Mouse (Mus musculus): ENCODE data around the gene Leng9. TPM values are rescaled to one million over a fixed set of nuclear protein-coding genes. Genes with fewer than 3 reads are reported as not detected.

Gene Leng9
- total and polyA plus RNA-seq, 2 experiments from 2014 or later, result 3.1 to 3.8 TPM

DNA sequence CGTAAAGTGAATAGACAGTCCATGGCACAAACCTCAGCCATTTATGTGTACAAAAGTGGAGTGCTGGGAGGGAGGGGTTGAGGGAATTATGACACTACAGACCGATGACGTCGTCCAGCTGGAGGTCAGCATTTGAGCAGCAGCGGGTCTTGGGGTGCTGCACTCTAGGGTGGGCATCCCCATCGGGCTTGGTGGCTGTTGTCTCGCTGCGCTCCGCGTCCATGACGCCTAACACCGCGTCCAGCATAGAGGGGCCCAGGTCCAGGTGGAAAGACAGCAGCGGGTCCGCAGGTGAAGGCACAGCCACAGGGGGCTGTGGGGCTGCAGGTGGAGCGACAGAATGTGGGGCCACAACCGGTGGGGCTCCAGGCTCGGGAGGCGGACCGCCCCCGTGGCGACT is 1.1 kb upstream of the Leng9 start:
- ATAC-seq (ENCODE audit: insufficient read depth, low read depth), result no peak
- DNase-seq (ENCODE audit: low spot score), result no peak
- Histone ChIP-seq H3K27ac (ENCODE audit: low read depth) (no peak overlapping the region), H3K4me3 (ENCODE audit: low read depth, low read length) (peak overlapping the region; percentile 64), H3K4me2 (ENCODE audit: low read depth, low read length) (peak overlapping the region; percentile 86), H3K9ac (replicated peaks; ENCODE audit: low read depth, low read length) (no peak overlapping the region), H3K4me1 (ENCODE audit: control insufficient read depth, insufficient read depth) (peaks cover 21% of the 10 kb centered on the region), H3K27me3 (ENCODE audit: control insufficient read depth, insufficient read depth, low read length) (0 out of 2 replicates have a peak, but pooled peaks cover 7% of the 10 kb centered on the region), H3K9me3 (replicated peaks; ENCODE audit: control insufficient read depth, low read length) (no peaks in the 10 kb centered on the region), H3K36me3 (replicated peaks; ENCODE audit: control insufficient read depth, insufficient read depth, low read length) (peaks cover 13% of the 10 kb centered on the region)
- 28% methylated on average over 15 of the region's 22 CpGs for WGBS
- TF ChIP-seq CTCF (IDR thresholded peaks at IDR 0.05; ENCODE audit: low read depth), result no peak
- no peak for TF ChIP-seq EP300 (IDR thresholded peaks at IDR 0.05; ENCODE audit: low read depth)

DNA sequence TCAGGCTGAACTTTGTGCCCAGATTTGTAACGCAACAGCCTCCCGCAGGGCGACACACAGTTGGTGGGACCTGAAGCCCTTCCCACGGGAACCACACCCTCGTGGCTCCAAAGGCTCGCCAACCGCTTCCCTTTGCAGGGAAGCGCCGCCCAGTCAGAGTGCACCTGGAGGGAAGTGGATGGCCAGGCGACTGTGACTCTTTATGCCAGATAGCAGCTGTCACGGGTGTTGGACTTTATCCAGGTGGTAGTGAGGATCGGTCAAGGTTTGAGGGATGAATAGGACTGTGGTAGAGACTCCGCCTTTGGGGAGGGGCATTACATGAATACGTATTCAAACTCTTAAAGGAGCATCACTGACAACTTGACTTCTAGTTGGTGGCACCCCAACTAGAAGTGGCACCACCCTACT is 642 bp upstream of the Leng9 start:
- Histone ChIP-seq H3K27me3 (ENCODE audit: control insufficient read depth, insufficient read depth, low read length) (0 out of 2 replicates have a peak, but pooled peaks cover 7% of the 10 kb centered on the region), H3K9me3 (replicated peaks; ENCODE audit: control insufficient read depth, low read length) (no peaks in the 10 kb centered on the region), H3K36me3 (replicated peaks; ENCODE audit: control insufficient read depth, insufficient read depth, low read length) (peaks cover 17% of the 10 kb centered on the region), H3K4me3 (ENCODE audit: low read depth, low read length) (peak overlapping the region; percentile 64), H3K4me2 (ENCODE audit: low read depth, low read length) (peak overlapping the region; percentile 86), H3K4me1 (ENCODE audit: control insufficient read depth, insufficient read depth) (peaks cover 21% of the 10 kb centered on the region), H3K9ac (replicated peaks; ENCODE audit: low read depth, low read length) (no peak overlapping the region; the same call in 1 of the 2 replicates), H3K27ac (ENCODE audit: low read depth) (no peak overlapping the region)
- 17% methylated on average over 14 of the region's 14 CpGs for WGBS
- DNase-seq (ENCODE audit: low spot score), result no peak
- TF ChIP-seq EP300 (IDR thresholded peaks at IDR 0.05; ENCODE audit: low read depth), result no peak
- TF ChIP-seq CTCF (IDR thresholded peaks at IDR 0.05; ENCODE audit: low read depth), result no peak
- ATAC-seq (ENCODE audit: insufficient read depth, low read depth), result 0 out of 2 replicates have a peak, but pooled peaks have one; percentile 2

DNA sequence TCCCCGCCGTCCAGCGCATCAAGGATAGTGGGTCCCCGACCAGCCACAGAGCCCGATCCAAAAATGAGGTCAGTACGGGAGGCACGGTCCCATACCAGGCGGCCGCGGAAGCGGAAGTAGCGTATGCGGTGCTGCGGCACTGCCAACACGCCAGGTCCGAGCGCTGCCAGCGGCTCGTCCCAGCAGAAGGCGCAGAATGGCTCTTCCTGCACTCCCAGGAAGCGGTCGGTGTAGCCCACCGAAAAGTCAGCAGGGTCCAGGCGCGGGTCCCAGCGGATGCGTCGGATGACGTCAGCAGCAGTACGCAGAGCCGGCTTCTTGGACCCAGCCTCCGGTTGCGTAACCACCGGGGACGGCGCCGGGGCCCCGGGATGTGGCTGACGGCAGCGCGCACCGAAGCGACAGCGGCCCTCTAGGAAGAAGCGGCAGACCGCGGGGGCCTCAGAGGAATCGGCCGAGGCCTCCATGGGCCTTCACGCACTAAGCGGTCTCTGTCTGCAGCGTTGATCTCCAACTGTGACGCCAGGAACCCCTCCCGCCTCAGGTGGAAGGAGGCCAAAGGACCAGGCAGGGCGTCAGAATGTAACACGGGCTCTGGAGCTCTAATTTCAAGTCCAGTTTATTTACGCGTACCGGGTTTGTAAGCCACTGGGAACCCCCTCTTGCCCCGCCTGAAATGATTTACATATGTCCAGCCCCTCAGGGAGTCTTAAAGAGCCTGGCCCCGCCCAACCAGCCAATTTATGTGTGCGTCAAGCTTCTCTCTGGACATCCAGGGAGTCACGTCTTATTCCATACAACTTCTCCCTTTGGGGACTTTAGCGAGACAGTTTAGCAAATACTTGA is 742 bp downstream of the Leng9 start:
- H3K27ac ChIP-seq (ENCODE audit: low read depth), result peak overlapping the region; percentile 91
- H3K9ac ChIP-seq (replicated peaks; ENCODE audit: low read depth, low read length), result peak overlapping the region; percentile 72
- under 1% methylated on average over 64 of the region's 64 CpGs for WGBS
- H3K4me3 ChIP-seq (ENCODE audit: low read depth, low read length), result peak overlapping the region; percentile 64
- ATAC-seq (ENCODE audit: insufficient read depth, low read depth) (peak; percentile 77), DNase-seq (ENCODE audit: low spot score) (peak; percentile 84)
- H3K9me3 ChIP-seq (replicated peaks; ENCODE audit: control insufficient read depth, low read length), result no peaks in the 10 kb centered on the region
- peaks cover 31% of the 10 kb centered on the region for H3K36me3 ChIP-seq (replicated peaks; ENCODE audit: control insufficient read depth, insufficient read depth, low read length)
- TF ChIP-seq EP300 (IDR thresholded peaks at IDR 0.05; ENCODE audit: low read depth), result no peak
- TF ChIP-seq CTCF (IDR thresholded peaks at IDR 0.05; ENCODE audit: low read depth), result no peak
- H3K4me1 ChIP-seq (ENCODE audit: control insufficient read depth, insufficient read depth), result peaks cover 21% of the 10 kb centered on the region
- H3K4me2 ChIP-seq (ENCODE audit: low read depth, low read length), result peak overlapping the region; percentile 86
- 0 out of 2 replicates have a peak, but pooled peaks cover 7% of the 10 kb centered on the region for H3K27me3 ChIP-seq (ENCODE audit: control insufficient read depth, insufficient read depth, low read length)

DNA sequence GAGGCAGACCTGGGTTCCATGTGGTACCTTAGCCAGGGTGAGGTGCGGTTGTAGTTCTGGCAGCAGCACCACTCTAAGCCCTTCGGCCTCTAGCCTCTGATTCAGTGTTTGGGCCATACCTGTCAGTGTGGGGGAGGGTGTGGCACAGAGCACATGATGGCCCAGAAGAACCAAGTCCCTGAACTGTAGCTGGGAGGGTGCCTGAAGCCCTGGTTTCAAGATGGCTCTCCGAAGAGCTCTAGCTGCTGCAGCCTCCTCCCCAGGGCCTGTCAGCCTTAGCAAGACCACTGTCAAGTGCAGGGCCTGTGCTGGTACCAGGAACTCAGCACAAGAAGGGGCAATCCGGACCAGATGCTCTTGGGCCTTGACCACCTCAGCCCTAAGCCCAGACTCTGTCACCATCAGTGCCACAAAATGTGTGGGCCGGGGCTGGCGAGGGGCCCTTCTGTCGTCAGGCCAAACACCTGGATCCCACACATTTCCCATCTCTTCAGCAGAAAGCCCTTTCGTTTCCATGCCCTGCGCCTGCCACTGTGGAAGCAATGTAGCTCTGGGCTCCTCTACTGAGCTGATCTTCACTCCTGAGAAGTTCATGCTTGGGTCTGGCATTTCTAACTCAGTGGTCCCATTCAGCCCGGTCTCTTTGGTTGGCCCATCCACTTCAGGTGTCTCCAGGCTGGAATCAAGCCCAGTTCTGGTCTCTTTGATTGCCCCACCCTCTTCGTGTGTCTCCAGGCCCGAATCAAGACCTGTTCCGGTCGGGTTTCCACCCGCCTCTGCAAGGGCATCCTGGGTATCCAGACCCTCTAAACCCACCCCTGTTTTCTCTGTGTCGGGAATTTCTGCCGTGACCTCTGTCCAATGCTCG is 1.6 kb downstream of the Leng9 start:
- H3K4me2 ChIP-seq (ENCODE audit: low read depth, low read length), result peak overlapping the region; percentile 86
- peak overlapping the region; percentile 91 for H3K27ac ChIP-seq (ENCODE audit: low read depth)
- ATAC-seq (ENCODE audit: insufficient read depth, low read depth) (no peak; the same call in 1 of the 2 replicates), DNase-seq (ENCODE audit: low spot score) (no peak)
- peak overlapping the region; percentile 64 for H3K4me3 ChIP-seq (ENCODE audit: low read depth, low read length)
- H3K27me3 ChIP-seq (ENCODE audit: control insufficient read depth, insufficient read depth, low read length), result 0 out of 2 replicates have a peak, but pooled peaks cover 7% of the 10 kb centered on the region
- peak overlapping the region; percentile 72 for H3K9ac ChIP-seq (replicated peaks; ENCODE audit: low read depth, low read length)
- H3K9me3 ChIP-seq (replicated peaks; ENCODE audit: control insufficient read depth, low read length), result no peaks in the 10 kb centered on the region
- WGBS, result 25% methylated on average over 18 of the region's 18 CpGs
- TF ChIP-seq EP300 (IDR thresholded peaks at IDR 0.05; ENCODE audit: low read depth), result no peak
- H3K36me3 ChIP-seq (replicated peaks; ENCODE audit: control insufficient read depth, insufficient read depth, low read length), result peaks cover 40% of the 10 kb centered on the region
- H3K4me1 ChIP-seq (ENCODE audit: control insufficient read depth, insufficient read depth), result peaks cover 21% of the 10 kb centered on the region

DNA sequence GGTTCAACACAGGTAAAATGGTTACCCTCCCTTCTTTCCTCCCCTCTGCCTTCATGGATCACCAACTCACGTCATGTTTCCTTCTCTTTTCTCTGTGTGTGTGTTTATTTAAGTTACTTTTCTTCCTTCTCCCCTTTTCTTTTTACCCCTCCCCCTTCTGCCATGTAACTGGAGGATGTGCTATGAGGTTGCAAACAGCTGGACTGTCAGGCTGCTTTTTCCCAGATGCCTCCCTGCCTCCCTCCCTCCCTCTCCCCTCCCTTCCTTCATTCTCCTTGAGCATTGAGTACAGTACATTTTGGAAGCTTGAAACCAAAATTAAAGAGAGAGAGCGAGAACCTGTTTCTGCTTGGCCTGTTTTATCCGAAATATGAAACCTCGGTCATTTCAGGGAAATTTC is 2.3 kb downstream of the Leng9 start:
- no peak overlapping the region for H3K9ac ChIP-seq (replicated peaks; ENCODE audit: low read depth, low read length)
- no peak overlapping the region for H3K4me2 ChIP-seq (ENCODE audit: low read depth, low read length)
- peaks cover 47% of the 10 kb centered on the region for H3K36me3 ChIP-seq (replicated peaks; ENCODE audit: control insufficient read depth, insufficient read depth, low read length)
- WGBS, result 82% methylated on average over 4 of the region's 4 CpGs
- H3K4me1 ChIP-seq (ENCODE audit: control insufficient read depth, insufficient read depth), result peaks cover 21% of the 10 kb centered on the region
- DNase-seq (ENCODE audit: low spot score) (no peak), ATAC-seq (ENCODE audit: insufficient read depth, low read depth) (no peak)
- H3K4me3 ChIP-seq (ENCODE audit: low read depth, low read length), result no peak overlapping the region
- no peak overlapping the region for H3K27ac ChIP-seq (ENCODE audit: low read depth)
- no peaks in the 10 kb centered on the region for H3K9me3 ChIP-seq (replicated peaks; ENCODE audit: control insufficient read depth, low read length)
- TF ChIP-seq CTCF (IDR thresholded peaks at IDR 0.05; ENCODE audit: low read depth) (no peak), EP300 (IDR thresholded peaks at IDR 0.05; ENCODE audit: low read depth) (no peak)
- 0 out of 2 replicates have a peak, but pooled peaks cover 7% of the 10 kb centered on the region for H3K27me3 ChIP-seq (ENCODE audit: control insufficient read depth, insufficient read depth, low read length)
